Mouse (Mus musculus): ENCODE measurements around the gene Adcyap1r1.

Adcyap1r1 gene

DNA sequence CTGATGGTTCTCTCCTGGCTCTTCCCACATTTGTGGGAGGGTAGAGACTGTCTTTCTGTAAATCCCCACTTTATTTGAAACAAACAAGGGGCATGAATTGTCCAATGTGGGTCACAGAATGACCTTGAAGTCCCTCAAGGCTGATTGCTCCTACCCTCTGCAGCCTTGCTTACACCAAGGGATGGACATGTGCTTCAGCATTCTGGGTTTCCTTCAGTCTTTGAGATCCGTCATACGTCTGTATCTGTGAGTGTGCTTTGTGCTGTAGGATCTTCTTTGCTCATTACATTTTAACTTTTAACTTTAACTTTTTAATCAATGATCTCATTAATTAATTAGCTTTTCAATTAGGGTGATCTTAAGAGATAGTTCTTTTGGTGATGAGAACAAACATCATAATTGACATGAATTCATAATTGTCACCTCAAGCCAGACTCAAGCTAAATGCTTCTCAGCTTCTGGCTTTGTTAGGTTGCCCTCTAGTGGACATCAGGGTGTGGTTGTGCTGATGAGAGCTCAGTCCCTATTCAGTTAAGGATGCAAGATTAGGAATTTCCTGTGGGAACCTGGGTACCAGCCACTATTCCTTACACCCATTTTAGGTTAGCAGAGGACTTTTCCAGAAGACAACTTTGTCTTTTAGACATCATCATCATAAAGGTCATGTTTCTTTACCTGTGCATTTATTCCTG is 53.2 kb downstream of the Adcyap1r1 start:
- DNase-seq = peak; percentile 13 to 44

GRCm38 (mm10) chr6:55506519-55506918 is 54.7 kb downstream of the Adcyap1r1 start:
- DNase-seq = no peak

DNA sequence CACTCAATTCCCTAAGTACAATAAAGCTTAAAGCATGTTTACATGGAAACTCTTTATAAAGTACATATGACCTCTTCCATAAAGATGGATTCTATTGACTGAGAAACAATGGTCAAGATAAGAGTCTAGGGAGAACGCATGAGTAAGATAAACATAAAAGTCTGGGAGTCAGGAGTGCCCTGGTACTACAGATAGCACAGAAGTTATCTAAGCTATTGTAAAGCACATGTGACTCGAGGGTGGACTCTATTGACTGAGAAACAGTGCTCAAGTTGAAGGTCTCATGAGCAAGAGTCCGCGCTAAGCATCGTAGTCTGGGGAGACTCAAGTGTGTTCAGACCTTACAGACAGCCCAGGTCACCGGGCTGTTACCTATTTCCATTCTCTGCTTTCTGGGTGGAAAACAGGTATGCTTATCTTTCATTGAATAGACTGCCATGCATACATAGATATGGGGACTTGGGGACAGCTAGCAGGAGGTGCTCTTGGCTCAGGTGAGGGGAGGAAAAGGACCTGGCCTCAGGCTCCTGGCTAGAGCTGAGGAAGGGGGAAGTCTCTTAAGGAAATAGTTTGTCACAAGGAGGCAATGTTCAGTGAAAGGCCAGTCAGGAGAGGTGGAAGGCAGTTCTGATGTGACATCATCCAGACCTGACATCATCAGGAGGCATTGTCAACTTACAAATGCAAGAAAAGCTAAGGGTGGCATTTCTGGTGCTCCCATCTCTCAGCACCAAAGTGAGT is 57.5 kb downstream of the Adcyap1r1 start:
- no peak for DNase-seq

GRCm38 (mm10) chr6:55511212-55512065 is 59.7 kb downstream of the Adcyap1r1 start:
- peak; percentile 17 to 69 for DNase-seq

DNA sequence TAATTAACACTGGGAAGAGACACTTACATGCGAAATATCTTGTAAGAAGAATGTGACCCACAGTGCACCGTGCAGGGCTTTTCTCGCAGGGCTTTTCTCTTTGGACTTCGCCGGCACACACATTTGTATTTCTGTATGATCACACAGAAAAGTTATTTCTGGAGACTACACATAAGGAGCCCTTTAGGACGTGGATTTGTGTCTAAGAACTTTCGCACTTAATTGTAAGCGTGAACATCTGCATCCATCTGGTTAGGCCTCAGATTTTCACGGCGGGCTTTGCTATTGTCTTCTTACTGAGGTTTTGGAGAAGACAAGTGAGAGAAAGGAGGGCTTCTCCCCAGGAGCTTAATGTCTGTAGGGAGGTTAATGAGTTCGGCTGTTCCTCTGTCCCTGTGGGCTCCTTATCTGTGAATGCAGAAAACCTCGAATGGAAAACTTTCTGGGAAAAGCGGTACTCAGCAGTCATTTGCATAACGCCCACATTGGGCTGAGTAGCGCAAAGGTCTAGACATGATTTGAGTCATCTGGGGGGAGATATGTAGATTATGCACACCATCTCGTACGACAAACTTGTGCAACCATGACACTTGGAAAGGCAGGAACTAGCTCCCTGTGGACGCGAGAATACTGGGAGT is 60.4 kb downstream of the Adcyap1r1 start:
- no peak for DNase-seq

GRCm38 (mm10) chr6:55513477-55513876 is 61.7 kb downstream of the Adcyap1r1 start:
- no peak for DNase-seq

- peak; percentile 59 to 78 for DNase-seq
Observed at GRCm38 (mm10) chr6:55519605-55520201, 67.9 kb downstream of the Adcyap1r1 start.

GRCm38 (mm10) chr6:55520237-55521095 is 68.7 kb downstream of the Adcyap1r1 start:
- peak; percentile 9 to 42 for DNase-seq

DNA sequence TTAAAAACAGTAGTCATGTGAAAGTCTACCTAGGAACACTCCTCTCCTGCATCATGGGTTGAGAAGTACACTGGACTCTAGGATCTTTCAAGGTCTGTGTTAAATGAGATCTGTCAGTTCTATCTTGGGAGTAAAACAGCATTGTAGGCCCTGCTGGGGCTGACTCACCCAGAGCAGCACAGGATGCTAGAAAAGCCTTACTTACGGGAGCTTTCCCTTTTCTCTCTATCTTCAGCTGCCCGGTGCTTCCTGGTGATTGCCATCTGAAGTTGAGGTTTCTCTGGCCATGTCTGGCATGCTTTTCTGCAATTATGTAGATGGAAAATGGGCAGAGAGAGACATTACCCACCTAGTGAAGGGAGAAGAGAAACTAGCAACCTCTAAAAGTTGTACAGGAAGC is 84.7 kb downstream of the Adcyap1r1 start:
- DNase-seq = no peak

- DNase-seq = no peak
Observed at GRCm38 (mm10) chr6:55539196-55539595, 87.4 kb downstream of the Adcyap1r1 start.

DNA sequence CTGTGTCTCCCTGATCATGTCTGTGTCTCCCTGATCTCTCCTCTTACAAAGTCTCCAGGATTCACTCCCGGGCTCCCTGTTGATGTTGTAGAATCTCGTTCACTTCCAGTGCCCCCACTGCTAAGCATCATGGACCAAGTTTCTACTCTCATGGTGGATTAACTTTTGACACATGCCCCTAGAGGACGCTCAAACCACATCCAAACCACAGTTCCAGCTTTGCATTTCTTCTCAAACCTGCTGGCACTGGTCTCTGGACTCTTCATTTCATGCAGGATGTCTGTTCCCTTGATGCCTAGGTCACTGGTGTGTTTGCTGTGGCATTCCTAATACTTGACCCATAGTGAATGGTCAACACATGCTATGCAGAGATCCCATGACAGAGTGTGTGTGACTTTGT is 90.6 kb downstream of the Adcyap1r1 start:
- DNase-seq = no peak

DNA sequence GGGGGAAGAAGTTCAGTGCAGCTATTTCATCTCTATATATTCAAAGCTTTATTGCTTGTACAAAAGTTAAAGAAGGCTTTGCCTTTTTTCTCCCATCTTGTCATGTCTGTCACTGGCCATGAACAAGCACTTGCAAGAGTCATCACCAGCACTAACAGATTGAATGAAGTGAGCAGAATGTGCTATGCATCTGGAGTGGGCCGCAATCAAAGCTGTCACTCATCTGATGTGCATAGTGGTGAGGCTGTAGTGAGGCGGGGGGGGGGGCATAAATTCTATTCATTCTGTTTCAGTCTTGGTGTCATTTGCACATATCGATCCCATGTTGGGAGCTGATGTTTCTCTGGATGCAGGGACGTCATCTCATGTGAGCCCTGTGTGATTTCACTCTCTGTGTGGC is 91.6 kb downstream of the Adcyap1r1 start:
- no peak for DNase-seq

DNA sequence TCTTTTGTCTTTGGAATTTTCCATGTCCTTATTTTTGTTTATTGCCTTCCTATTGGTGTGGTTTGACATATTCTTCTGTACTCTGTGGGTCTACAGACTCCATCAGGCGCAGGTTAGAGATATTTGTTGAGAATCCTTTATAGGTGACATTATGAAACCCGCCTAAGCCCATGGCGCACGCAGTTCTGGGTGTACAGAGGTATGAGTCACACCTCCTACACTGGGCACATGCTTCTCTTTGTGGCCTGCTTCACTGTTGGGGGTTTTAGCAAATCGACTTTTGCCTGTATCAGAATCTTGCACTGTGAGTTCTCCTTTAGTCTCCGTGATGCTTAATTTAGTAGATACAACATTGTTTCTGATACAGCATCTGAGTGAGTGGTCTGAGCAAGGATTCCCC is 97.4 kb downstream of the Adcyap1r1 start:
- DNase-seq = no peak

DNA sequence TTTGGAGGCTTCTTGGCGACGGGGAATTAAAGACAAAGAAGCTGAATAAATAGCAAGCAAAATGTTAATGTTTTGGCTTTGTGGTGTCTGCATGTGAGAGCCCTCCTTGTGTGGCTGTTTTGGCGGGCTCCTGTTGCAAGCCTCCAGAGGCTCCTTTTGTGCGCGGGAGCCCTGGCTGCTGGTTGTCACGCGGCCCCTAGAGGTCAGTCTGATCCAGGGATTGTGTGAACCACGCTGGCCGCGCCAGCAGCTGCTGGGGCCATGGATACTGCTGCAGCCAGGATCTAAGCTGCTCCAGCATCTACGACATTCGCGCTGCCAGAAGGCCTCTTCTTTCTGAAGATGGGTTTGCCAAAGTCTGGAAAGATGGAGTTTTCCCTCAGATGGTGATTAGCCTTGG is 99.1 kb downstream of the Adcyap1r1 start:
- peak in 1 of 2 experiments; percentile 9 for DNase-seq

Measured in kidney, adult 8-10 months (tissue).